Mouse (Mus musculus) large intestine, adult 2 months (tissue): ENCODE measurements around the gene Zfp644. TPM values are rescaled to one million over a fixed set of nuclear protein-coding genes. Genes with fewer than 3 reads are reported as not detected.
"Not testable (repeated sequence)": the region's sequence is repeated elsewhere in the genome, so short reads cannot be mapped to it uniquely, and the experiment has no call there.

ENCODE experiments used
- DNase-seq: peaks from one replicate; pipeline ENCODE4 v3.0.0-alpha.2; 2012; ENCODE audit warnings: low read depth, low spot score
- WGBS: fragments of 180-500 bp; shearing (Covaris S2); methylation state at CpG from one replicate; pipeline ENCODE4 v1.1.7; 2018; 5-methylcytosine and 5-hydroxymethylcytosine counted together
- polyA plus RNA-seq: library from polyadenylated mRNA; depleted of rRNA; stranded (reverse); fragments of >200 nt; gene quantifications from 2 replicates; pipeline ENCODE4 v1.2.3, GENCODE M21; 2012; rRNA removed

Zfp644 gene
- 3.7 and 9.2 TPM in 2 replicates for polyA plus RNA-seq

DNA sequence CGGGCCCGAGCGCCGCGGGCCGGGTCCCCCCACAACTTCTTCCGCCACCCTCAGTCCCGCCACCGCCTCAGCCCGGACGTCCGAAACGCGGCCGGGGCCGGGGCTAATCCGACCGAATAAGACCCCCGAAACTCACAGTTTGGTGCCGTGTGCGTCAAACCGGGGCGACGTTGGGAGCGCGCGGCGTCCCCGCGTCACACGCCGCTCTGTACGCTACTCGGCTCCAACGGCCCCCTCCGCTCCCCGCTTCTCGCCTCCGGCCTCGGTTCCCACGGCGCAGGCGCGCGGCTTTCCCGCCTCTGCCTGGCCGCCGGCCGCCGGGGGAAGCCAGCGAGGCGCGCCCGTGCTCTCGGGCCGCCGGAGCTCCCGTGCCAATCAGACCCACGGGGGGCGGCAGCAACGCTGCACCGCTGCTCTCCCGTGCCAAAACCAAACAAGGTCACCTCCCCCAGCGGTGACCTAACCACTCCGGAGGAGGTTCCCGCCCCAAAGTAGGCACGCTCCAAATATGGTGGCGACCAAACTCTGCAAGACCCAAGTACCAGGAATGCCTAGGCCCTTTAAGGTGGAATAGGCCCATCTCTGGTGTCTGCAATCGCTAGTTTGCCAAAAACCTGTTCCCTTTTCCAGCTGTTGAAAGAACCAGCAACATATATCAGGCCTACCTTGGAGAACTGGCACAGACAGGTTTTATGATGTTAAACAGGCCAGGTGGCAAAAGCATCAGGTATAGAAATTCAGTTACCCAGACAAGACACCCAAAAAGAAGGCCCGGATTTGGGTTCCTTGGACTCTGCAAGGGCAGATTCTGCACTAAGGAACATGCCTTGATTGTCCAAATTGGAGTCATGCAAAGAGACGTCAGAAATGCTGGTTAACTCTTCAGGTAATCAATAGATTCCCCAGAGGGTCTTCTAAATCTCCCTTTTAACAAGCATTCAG is at the start of gene Zfp644:
Gene Zfp644 (minus strand): TSS at position 892 of the 942 bp plus-strand sequence.
- WGBS = 2% methylated on average over 71 of the region's 71 CpGs

DNA sequence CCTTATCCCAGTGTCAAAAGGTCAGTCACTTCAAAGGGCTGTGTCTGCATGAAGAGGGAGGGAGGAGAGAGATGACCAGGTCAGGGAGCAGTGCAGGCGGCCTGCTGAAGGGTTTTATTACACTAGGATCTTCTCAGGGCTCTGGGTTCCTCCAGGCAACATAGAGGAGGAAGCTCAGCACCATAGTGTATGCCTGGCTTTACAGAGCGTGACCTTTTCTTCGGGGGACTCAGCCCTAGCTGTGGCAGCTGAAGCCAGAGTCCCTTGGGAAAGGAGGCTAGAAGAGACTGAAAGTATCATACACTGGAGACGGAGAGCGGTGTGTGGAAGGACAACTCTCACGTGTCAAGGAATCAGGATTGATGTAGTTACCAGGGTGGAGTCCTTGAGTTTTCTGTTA is 42.6 kb upstream of the Zfp644 start:
- DNase-seq = no peak

More for the DNA sequence above, at the start of gene Zfp644:
- DNase-seq = peak; percentile 42

DNA sequence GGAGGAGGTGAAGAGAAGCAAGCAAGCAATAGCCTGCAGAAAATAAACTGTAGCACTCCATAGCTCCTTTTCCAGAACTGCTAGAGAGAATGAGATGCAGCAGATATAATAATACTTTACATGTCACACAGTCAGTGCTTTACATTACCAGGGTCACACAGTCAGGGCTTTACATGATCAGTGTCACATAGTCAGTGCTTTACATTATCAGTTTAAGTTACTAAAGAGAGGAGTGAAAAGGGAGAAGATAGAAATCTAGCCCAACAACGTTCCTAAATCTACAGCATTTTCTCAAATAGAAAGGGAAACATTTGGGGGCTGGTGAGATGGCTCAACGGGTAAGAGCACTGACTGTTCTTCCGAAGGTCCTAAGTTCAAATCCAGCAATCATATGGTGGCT is 26.4 kb upstream of the Zfp644 start:
- WGBS = 89% methylated on average over 3 of the region's 3 CpGs

More for the DNA sequence above, 42.6 kb upstream of the Zfp644 start:
- 42% methylated on average over 6 of the region's 6 CpGs for WGBS

DNA sequence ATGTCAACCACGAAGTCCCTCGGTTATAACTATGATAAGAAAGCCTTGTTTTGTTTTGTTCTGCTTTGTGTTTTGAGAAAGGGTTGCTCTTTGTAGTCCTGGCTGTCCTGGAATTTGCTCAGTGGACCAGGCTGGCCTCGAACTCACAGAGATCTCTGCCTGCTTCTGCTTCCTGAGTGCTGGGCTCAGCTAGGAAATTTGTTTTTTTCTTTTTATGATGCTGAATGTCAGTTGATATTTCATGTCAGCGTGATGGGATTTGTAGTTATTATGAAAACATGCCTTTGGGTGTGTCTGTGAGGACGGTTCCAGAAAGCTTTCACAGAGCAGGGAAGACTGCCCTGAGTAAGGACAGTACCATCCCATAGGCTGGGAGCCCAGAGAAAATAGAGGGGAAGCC is 25.7 kb upstream of the Zfp644 start:
- 57% methylated on average over 5 of the region's 5 CpGs for WGBS
- no peak for DNase-seq

More for the DNA sequence above, 26.4 kb upstream of the Zfp644 start:
- DNase-seq = no peak

DNA sequence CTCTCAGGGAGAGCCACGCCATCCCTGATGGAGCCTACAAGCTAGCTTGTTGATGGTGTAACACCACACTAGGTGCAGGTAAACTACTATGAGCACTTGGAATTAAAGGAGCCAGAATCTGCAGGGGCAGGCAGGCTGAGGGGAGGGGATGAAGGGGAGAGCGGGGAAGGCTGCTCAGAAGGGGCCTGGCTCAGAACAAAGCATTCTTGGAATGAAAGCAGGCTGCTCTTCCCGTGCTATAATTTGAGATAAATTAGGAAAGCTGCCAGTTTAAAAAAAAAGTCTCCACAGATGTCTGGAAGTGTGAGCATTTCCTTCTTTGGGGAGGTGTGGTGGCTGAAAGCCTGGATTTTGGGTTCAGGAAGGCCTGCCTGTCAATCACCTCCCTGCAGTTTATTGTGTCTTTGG is 14.8 kb upstream of the Zfp644 start:
- 59% methylated on average over 3 of the region's 3 CpGs for WGBS
- no peak for DNase-seq

DNA sequence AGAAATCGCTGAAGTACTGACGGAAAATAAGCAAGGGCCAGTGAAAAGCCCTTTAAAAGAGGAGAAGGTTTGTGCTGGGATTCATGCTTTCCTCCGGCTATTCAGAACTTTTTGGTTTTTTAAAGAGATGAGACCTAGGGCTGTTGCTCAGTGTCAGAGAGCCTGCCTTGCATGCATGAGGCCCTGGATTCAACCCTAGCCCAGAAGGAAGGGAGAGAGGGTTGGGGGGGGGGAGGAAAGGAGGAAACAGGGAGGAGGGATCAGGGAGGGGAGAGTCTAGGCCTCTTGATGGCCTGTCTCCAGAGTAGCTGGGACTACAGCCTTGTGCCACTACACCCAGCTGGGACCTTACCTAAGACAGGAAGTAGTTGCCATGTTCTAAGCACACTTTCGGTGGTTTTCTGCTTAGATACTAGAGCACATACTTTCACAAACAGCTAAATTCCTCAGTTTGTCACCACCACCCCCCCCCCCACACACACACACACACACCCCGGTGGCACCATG is 14.2 kb upstream of the Zfp644 start:
- 81% methylated on average over 5 of the region's 5 CpGs for WGBS
- no peak for DNase-seq

DNA sequence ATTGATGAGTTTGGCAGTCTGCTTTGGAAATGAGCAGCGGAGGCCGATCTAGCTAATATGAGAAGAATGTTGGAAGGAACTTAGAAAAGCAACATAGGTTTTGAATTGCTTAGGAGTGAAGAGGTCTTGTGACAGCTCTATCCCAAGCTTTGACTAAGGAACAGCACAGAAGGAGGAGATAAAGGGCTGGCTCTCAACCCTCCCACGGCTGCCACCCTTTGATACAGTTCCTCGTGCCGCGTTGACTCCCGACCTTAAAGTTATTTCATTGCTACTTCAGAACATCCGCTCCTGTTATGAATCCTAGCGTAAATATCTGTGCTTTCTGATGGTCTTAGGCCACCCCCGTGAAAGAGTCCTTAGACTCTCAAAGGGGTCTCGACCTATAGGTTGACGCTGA is 13.5 kb upstream of the Zfp644 start:
- 79% methylated on average over 12 of the region's 12 CpGs for WGBS
- DNase-seq = no peak

DNA sequence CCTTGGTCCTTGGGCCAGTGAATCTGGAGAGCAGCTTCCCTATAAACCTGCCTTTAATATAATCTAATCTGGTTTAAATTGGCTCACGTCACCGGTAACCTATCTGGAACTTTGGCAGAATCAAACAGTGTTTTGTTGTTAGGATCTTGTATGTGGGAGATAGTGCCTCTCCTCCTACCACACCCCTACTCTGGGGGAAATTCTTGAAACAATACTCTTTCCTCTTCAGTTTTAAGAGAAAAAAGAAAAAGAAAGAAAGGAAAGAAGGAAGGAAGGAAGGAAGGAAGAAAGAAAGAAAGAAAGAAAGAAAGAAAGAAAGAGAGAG is 13.0 kb upstream of the Zfp644 start:
- whole genome bisulfite sequencing = 54% methylated on average over 2 of the region's 2 CpGs

DNA sequence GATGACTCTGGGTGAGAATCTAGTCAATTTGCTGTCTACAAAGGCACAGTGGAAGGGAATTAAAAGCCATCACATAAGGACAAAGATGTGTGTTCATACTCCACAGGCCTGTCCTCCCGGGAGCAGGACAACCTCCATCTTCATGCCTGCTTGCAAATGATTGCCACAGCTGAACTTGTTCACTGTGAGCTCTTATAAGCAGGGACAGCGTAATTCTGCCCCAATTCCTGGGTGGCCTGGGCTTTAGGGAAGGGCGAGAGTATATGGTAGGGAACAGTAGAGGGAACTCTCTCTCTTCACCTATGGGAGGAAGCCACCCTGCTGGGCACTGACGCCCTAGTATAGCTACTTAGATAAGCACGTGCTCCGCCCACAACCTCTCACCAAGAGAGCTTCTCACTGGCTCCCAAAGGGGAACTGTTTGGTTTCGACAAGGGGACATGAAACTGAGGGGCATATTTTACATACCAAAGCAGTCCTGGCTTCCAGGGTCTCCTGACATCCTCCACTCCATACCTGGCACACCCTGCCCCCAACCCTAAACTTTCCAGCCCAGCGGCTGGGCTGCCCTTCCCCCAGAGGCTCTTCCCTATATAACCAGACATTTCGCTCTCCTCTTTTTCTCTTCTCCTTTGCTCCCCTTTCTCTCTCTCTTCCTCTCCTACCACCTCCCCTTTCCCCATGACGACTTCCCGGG is 12.4 kb upstream of the Zfp644 start:
- WGBS = 46% methylated on average over 11 of the region's 11 CpGs
- no peak for DNase-seq

More for the DNA sequence above, 13.0 kb upstream of the Zfp644 start:
- DNase-seq = no peak

DNA sequence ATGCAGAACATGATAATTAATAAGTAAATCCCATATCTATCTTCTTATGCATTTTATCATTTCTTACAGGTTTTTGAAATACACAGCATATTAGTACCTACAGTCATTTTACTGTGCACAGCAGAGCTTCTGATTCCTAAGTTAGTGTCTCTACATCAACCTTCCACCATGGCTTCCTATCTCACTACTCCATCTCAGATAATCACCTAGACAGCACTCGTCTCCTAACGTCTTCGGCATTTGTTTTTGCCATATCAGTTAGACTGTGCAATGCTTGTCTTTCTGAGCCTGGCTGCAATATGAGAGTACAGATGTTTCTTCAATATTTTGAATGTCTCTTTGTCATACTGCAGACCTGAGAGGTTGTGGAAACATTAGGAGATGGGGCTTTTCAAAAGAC is 9.3 kb upstream of the Zfp644 start:
- WGBS = 94% methylated on average over 3 of the region's 3 CpGs
- DNase-seq = no peak

DNA sequence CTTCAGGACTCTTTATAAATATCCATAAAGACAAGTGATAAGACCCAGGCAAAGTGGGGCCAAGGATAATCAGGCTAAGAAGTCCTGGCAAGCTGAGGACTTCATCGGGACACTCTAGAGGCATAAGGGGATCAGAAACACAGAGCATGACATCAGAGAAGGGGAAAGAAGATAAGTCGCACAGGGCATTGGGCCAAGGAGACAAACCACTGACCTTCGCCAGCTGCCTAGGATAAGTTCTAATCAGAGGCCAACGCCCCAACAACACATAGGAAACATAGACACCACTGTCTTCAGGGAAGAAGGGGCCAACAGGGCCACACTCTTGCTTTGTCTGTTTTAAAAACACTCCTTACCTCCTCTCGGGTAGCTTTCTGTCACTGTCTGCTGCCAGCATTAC is 8.1 kb upstream of the Zfp644 start:
- DNase-seq = no peak
- WGBS = 46% methylated on average over 5 of the region's 5 CpGs

DNA sequence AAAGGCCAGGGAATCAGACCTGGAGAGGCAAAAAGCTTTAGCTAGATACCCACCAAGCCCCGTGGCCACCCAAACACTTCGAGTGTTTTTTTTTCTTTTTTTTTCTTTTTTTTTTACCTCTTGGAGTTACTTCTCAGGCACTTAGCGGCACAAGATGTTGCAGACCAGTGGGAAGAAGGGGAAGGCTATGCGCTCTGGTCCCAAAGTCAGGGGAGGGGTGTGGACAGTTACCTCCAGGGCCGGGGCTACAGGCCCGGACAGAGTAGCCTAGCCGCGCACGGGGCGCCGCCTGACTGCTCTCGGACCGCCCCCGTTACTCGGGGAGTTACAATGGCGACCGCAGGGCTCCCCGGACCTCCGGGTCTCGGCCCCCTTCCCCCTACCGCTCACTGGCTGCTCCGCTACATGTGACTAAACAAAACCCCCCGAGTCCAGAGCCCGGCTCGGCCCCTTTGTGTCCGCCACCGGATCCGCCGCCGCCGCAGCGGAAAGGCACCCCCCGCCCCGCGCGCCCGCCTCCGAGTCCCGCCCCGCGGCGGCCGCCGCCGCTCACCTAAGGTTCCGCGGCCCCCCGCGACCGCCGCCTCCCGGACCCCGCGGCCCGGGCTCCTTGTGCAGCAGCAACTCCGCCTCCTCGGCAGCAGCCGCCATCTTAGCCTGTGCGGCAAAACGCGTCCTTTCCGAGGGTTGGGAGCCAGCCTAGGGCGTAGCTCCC is 1.2 kb downstream of the Zfp644 start:
- no peak for DNase-seq
- 1% methylated on average over 63 of the region's 63 CpGs for WGBS

DNA sequence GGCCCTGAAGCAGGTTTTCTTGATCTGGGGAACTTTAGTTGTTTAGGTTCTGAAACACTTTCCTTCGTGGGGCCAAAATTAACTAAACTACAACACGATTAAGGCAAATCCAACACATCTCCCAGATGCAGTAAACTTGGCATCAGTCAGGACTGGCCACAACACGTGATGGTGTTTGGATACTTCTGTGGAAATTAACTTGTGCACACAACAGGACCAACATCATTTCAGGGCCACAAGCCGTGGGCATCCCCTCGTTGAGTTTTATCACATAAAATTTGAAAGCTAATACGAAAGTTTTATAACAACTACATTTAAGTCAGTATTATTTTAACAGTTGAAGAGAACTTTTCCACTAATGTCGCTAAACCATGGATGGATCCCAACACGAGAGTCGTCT is 1.9 kb downstream of the Zfp644 start:
- 13% methylated on average over 9 of the region's 9 CpGs for WGBS
- DNase-seq = no peak

DNA sequence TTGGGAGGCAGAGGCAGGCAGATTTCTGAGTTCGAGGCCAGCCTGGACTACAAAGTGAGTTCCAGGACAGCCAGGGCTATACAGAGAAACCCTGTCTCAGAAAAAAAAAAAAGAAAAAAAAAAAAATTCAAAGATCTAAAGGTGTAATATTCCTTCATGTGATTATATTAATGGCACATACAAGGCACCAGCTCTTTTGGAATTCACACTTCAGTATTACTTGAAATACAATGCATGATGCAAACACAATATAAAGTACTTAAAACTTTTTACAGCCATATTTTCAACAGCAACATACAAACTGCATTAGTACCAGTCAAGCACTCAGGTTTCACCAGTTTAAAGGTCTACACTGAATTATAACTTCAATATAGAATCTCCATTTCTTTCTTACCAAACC is 2.4 kb downstream of the Zfp644 start:
- WGBS = 91% methylated on average over 1 of the region's 1 CpGs

DNA sequence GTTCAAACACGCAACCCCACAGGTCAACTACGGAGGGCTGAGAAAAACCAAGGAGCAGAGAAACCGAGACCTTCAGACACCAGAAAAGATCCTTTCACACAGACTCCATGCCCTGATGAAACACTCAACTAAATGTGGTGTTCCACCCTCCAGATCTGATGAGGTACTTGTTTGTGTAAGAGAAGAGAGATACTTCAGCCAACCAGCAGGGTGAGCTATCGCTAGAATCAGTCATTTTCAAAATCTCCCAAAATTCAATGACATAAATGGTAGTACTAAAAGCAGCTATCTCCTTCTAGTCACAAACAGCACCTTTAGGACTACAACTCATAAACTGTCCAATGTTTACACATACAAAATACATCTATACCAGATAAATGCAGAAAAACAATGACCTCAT is 4.1 kb downstream of the Zfp644 start:
- WGBS = 81% methylated on average over 4 of the region's 4 CpGs
- DNase-seq = no peak

More for the DNA sequence above, 2.4 kb downstream of the Zfp644 start:
- no peak for DNase-seq

DNA sequence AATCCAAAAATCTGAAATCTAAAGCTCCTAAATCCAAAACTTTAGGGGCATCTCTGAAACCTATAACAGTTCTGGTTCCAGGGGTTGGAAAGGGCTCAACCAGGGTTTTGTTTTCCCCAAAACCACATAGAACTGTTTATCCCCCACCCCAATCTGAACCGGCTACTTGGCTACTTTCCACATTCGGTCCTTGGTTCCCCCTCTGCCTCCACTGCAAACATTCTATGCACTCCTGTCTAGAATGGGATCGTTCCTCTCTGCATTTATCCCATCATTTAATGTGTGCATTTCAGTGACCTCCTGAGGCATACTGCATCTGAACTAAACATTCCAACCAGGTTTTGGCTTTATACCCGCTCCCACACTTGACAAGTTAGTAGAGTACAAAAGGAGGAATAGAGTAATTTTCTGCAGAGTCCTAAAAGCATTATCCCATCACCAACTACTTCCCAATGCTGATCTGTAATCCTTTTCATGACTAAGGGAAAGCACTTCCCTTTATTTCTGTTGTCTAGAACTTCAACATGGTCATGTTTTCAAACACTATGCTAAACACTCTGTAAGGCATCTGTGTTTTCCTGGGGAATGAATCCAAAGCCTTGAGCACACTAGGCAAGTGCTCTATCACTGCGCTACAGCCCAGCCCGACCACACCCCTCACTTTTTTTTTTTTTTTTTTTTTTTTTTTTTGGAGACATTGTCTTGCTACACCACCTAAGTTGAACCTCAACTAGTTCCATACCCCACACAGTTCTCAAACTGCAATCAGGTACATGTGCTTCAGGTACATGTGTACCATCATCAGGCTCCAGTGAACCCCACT is 16.2 kb downstream of the Zfp644 start:
- no peak for DNase-seq
- WGBS = 89% methylated on average over 6 of the region's 6 CpGs

DNA sequence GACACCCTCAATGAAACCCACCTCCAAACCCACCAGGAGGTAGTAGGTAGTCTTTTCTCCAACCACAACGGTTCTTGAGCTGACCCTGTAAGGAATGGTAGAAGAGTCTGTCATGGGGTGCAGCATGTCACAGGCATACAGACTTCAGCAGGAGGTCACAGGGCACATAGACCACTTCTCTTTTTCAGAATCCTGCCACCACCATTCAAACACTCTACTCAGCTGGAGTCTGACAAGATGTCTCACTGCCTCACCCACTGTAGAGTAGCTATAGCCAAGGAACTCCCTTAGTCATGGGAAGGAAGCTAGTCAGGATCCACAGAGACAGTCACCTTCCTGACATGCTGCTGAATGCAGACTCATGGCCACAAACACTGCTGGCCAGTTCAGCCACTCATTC is 17.4 kb downstream of the Zfp644 start:
- WGBS = 91% methylated on average over 1 of the region's 1 CpGs
- DNase-seq = no peak

DNA sequence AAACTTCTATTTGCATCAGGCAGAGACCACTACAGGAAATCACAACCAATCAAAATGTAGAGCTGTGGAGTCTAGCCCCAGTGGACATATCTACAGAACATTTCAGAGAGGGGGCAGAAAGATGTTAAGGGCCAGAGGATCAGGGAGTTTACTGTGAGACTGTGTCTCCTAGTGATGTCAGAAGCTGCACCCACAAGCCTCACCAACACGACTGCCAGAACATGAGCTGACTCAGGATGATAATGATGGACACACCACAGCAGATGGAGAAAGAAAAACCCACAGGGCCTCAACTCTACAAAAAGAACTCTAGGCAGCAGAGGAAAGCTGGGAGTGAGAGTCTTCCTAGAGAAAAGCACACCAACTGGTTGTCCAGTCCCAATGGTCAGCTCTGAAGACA is 18.3 kb downstream of the Zfp644 start:
- WGBS = 30% methylated on average over 1 of the region's 1 CpGs
- DNase-seq = not testable (repeated sequence)

DNA sequence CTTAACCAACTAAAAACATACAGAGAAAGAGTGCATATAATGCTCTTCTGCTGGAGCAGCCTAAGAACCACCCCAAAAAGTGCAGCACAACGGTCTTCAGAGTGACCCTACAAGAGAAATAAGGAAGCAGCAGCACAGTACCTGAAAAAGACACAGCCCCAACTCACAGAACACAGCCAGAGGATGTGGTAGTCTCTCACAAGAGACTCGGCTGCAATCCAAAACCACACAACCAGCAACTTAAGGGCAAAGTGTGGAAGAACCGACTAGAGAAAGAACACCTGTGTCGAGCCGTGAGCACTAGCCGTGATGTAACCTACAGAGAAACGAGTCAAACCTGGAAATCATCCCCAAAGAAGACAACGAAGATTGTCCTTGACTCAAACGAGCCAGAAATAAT is 20.3 kb downstream of the Zfp644 start:
- DNase-seq = no peak
- WGBS = 73% methylated on average over 9 of the region's 9 CpGs
